Mouse (Mus musculus) spleen, postnatal 14 days (tissue): ENCODE data around the gene Tcirg1.

Experiments
- DNase-seq, 2 experiments: peaks; one replicate each; pipeline ENCODE4 v3.0.0; 2021 to 2022; ENCODE audit warnings: low spot score in 2 of 2

The Tcirg1 gene

GRCm38 (mm10) chr19:3906795-3907786 lies at the start of gene Tcirg1:
Gene Tcirg1 (minus strand): TSS chr19:3907133.
- DNase-seq = peak; percentile 46 to 63

- DNase-seq = no peak
Observed at GRCm38 (mm10) chr19:3955804-3956203, 48.9 kb upstream of the Tcirg1 start.

GRCm38 (mm10) chr19:3955033-3955432 lies 48.1 kb upstream of the Tcirg1 start:
- DNase-seq = no peak

- DNase-seq = no peak
Observed at GRCm38 (mm10) chr19:3952099-3952498, 45.2 kb upstream of the Tcirg1 start.

- DNase-seq = no peak
Observed at GRCm38 (mm10) chr19:3951461-3951860, 44.5 kb upstream of the Tcirg1 start.

GRCm38 (mm10) chr19:3950331-3950730 lies 43.4 kb upstream of the Tcirg1 start:
- DNase-seq = no peak

GRCm38 (mm10) chr19:3948546-3948945 lies 41.6 kb upstream of the Tcirg1 start:
- no peak for DNase-seq

GRCm38 (mm10) chr19:3947813-3948212 lies 40.9 kb upstream of the Tcirg1 start:
- no peak for DNase-seq

- peak; percentile 34 to 67 for DNase-seq
Observed at GRCm38 (mm10) chr19:3946715-3947114, 39.8 kb upstream of the Tcirg1 start.

GRCm38 (mm10) chr19:3945872-3946564 lies 39.1 kb upstream of the Tcirg1 start:
- peak in 1 of 2 experiments; percentile 41 for DNase-seq

- peak; percentile 57 to 69 for DNase-seq
Observed at GRCm38 (mm10) chr19:3942986-3943735, 36.2 kb upstream of the Tcirg1 start.

- no peak for DNase-seq
Observed at GRCm38 (mm10) chr19:3942315-3942714, 35.4 kb upstream of the Tcirg1 start.

- peak; percentile 60 to 65 for DNase-seq
Observed at GRCm38 (mm10) chr19:3935896-3936850, 29.2 kb upstream of the Tcirg1 start.

- DNase-seq = peak; percentile 59 to 62
Observed at GRCm38 (mm10) chr19:3935032-3935895, 28.3 kb upstream of the Tcirg1 start, which contains the start of gene Unc93b1. Gene Unc93b1 (plus strand): TSS chr19:3935186.

- DNase-seq = no peak
Observed at GRCm38 (mm10) chr19:3931716-3932115, 24.8 kb upstream of the Tcirg1 start.

GRCm38 (mm10) chr19:3930262-3931057 lies 23.5 kb upstream of the Tcirg1 start:
- no peak for DNase-seq

- DNase-seq = no peak
Observed at GRCm38 (mm10) chr19:3929211-3929941, 22.4 kb upstream of the Tcirg1 start, which contains the start of gene Aldh3b1. Gene Aldh3b1 (minus strand): TSS chr19:3929808.

- no peak for DNase-seq
Observed at GRCm38 (mm10) chr19:3928779-3929178, 21.8 kb upstream of the Tcirg1 start.
